19 mouse cellular contexts compared by ENCODE assay signal in the genomic region with DNA sequence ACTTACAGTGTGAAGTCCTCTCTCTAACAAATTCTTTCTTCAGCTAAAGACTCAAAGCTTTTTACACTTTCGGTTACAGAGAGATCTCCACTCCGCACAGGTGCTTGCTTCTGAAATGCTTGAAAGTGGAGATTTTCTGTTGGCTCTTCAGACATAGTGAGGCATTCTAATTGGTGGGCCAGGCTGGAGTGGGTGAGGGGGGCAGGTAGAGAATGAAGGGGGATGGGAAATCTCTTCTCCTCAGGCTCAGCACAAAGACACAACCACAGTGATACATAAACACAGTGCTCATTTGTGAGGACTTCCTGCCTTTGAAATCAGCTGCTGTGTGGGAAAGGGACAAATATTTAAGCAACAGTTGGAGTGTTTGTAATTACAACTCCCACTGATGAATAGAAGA.
DNase-seq lines count a peak whose midpoint lies in the region; ATAC-seq and TF ChIP-seq lines count a peak whose summit lies in the region.
"Had no signal": no experiment of that assay in that cellular context is flagged by ENCODE, and none has a peak within 500 bp of the region (broad histone marks: within the 10 kb centered on the region; RNA-seq: fewer than 3 reads in every experiment).

No protein-coding gene starts in this region.

- no peak overlapping the region for H3K4me3 ChIP-seq in hindbrain, embryonic 10.5 days
- H3K4me3 ChIP-seq in hindbrain, embryonic 12.5 days: no peak overlapping the region
- H3K4me3 ChIP-seq in layer of hippocampus, adult 2 months: no peak overlapping the region
- H3K4me3 ChIP-seq: erythroblast, embryonic 14.5 days; heart, embryonic 10.5 days; hindbrain, embryonic 15.5 days; megakaryocyte, embryonic 14.5 days; midbrain, embryonic 15.5 days had no signal

- no peaks in the 10 kb centered on the region for H3K27me3 ChIP-seq in hindbrain, embryonic 10.5 days (ENCODE audit: insufficient read depth, poor library complexity, severe bottlenecking)
- H3K27me3 ChIP-seq in hindbrain, embryonic 12.5 days: no peaks in the 10 kb centered on the region
- H3K27me3 ChIP-seq: hindbrain, embryonic 15.5 days; midbrain, embryonic 15.5 days had no signal

- TF ChIP-seq CTCF in brain, embryonic 14.5 days (IDR thresholded peaks at IDR 0.05; ENCODE audit: borderline replicate concordance, extremely low read depth, insufficient read depth, insufficient read length): no peak
- TF ChIP-seq CTCF in layer of hippocampus, adult 2 months (conservative IDR thresholded peaks at IDR 0.05): no peak

- WGBS in hindbrain, embryonic 10.5 days: 67% methylated on average over 2 of the region's 2 CpGs
- WGBS in hindbrain, embryonic 12.5 days: 71% methylated on average over 2 of the region's 2 CpGs

- no peaks in the 10 kb centered on the region for H3K36me3 ChIP-seq in hindbrain, embryonic 10.5 days
- H3K36me3 ChIP-seq in hindbrain, embryonic 12.5 days: no peaks in the 10 kb centered on the region
- H3K36me3 ChIP-seq: heart, embryonic 10.5 days; hindbrain, embryonic 15.5 days; midbrain, embryonic 15.5 days had no signal

- H3K4me1 ChIP-seq in hindbrain, embryonic 10.5 days (replicated peaks): peaks cover 35% of the 10 kb centered on the region
- H3K4me1 ChIP-seq in hindbrain, embryonic 12.5 days: peaks cover 12% of the 10 kb centered on the region; the same call in 1 of the 2 replicates
- H3K4me1 ChIP-seq: megakaryocyte, embryonic 14.5 days had no signal

- H3K9ac ChIP-seq in hindbrain, embryonic 12.5 days: no peak overlapping the region
- H3K9ac ChIP-seq: hindbrain, embryonic 15.5 days; liver, postnatal 0 days; midbrain, embryonic 15.5 days had no signal

- no peak for DNase-seq in hindbrain, embryonic 10.5 days (ENCODE audit: low spot score)
- peak; percentile 55 for DNase-seq in brain, embryonic 14.5 days (ENCODE audit: low read depth)
- peak; percentile 52 for DNase-seq in thymus, postnatal 25 days
- DNase-seq in layer of hippocampus, adult 2 months (ENCODE audit: low spot score in 2 of 2): no peak
- no peak for DNase-seq in layer of hippocampus, postnatal 10 days (ENCODE audit: low spot score in 2 of 2)
- DNase-seq: adrenal gland, adult 2 months; cerebellum, adult 18-20 months; gastrocnemius, postnatal 36 days; heart, postnatal 10 days; liver; liver, postnatal 0 days had no signal

- no peak overlapping the region for H3K4me2 ChIP-seq in hindbrain, embryonic 12.5 days (replicated peaks)
- H3K4me2 ChIP-seq: hindbrain, embryonic 15.5 days; midbrain, embryonic 15.5 days had no signal

- no peak for ATAC-seq in hindbrain, embryonic 12.5 days (ENCODE audit: low FRiP score)
- peak; percentile 41 for ATAC-seq in CD4-positive, CD25-positive, alpha-beta regulatory T cell, adult 4 months
- ATAC-seq: intestine, postnatal 0 days; midbrain, embryonic 15.5 days had no signal

- TF ChIP-seq POLR2A in brain, embryonic 14.5 days (IDR thresholded peaks at IDR 0.05; ENCODE audit: borderline replicate concordance, extremely low read depth, insufficient read depth, insufficient read length, poor library complexity, severe bottlenecking): no peak

- 0 out of 2 replicates have a peak overlapping the region, but pooled peaks have one; percentile 12 for H3K27ac ChIP-seq in hindbrain, embryonic 10.5 days
- H3K27ac ChIP-seq in hindbrain, embryonic 12.5 days: no peak overlapping the region
- H3K27ac ChIP-seq in layer of hippocampus, adult 2 months: no peak overlapping the region
- H3K27ac ChIP-seq: heart, embryonic 10.5 days; hindbrain, embryonic 15.5 days; midbrain, embryonic 15.5 days had no signal

- H3K9me3 ChIP-seq in hindbrain, embryonic 10.5 days: no peaks in the 10 kb centered on the region
- no peaks in the 10 kb centered on the region for H3K9me3 ChIP-seq in hindbrain, embryonic 12.5 days (replicated peaks)
- H3K9me3 ChIP-seq: heart, embryonic 10.5 days; hindbrain, embryonic 15.5 days; midbrain, embryonic 15.5 days had no signal

Comparison
In these comparisons a context has a peak if more than half of its experiments do, and no peak if none do; other contexts are left out.
1. DNase-seq: peak in brain, embryonic 14.5 days (single experiment) and thymus, postnatal 25 days (single experiment); none in hindbrain, embryonic 10.5 days (single experiment), layer of hippocampus, adult 2 months (0 of 2) and layer of hippocampus, postnatal 10 days (0 of 2).